Mouse (Mus musculus): ENCODE results near the gene Lhx2. TPM values are rescaled to one million over a fixed set of nuclear protein-coding genes. Genes with fewer than 3 reads are reported as not detected.

Lhx2 gene
- polyA plus RNA-seq (2015; fragmentation: Nextera tagmentation; extraction: Ambion mirVana) = not detected in 2 replicates

DNA sequence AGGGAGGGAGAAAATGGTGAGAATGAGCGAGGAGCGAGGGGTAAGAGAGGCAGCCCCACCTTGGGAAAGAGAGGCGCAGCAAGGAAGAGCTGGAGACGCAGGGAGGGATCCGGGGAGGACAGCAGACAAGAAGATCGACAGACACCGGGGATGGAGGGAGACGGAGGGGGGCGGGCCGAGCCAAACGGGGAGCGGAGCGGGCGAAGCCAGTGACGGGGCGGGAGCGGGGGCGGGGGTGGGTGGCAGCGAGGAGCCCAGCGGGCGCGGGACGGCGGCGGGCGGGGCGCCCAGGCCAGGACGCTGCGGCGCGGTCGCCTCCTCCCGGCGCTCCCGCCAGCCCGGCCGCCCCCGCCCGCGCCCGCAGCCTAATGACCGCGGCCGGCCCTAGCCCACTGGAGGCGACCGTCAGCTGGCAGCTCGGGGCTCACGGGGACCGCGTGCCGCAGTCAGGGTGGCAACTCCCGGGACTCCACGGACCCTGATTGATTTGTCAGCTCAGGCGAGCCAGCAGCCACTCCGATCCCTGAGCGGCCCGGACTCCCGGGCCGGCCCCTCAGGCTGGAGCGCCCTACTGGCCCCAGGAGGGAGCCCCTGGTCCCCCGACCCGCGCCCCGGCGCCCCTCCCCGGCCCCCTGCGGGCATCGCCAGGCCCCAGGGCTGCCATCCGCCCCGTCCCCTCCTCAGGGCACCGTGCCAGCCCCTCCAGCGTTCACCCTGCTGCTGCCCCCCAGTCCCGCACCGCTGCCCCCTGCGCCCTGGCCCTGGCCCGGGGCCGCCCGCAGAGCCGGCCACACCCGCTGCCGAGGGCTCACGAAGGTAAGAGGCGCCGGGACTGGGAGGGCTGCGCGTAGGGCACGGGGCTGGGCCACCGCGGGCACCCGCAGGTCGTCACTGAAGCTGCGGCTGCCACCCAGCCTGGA, at the start of gene Lhx2:
TSS of gene Lhx2 (plus strand) at position 292 of the 920 bp plus-strand sequence.
- WGBS = under 1% methylated on average over 69 of the region's 92 CpGs
- peak within 1 kb of the TSS; percentile 88 for H3K4me2 ChIP-seq (ENCODE audit: low read depth, low read length)
- no peaks in the 10 kb centered on the region for H3K36me3 ChIP-seq (ENCODE audit: control insufficient read depth, insufficient read depth)
- H3K9ac ChIP-seq (ENCODE audit: low read length) = peak within 1 kb of the TSS; percentile 38; the same call in 1 of the 2 replicates
- H3K27ac ChIP-seq (ENCODE audit: low read length) = no peak within 1 kb of the TSS
- ATAC-seq (replicated peaks; ENCODE audit: extremely low read depth, insufficient read depth, low FRiP score) = no peak
- H3K4me3 ChIP-seq (ENCODE audit: low read length) = peak within 1 kb of the TSS; percentile 57
- no peaks in the 10 kb centered on the region for H3K9me3 ChIP-seq (replicated peaks; ENCODE audit: control insufficient read depth, low read length)
- peaks cover 14% of the 10 kb centered on the region for H3K4me1 ChIP-seq (ENCODE audit: control insufficient read depth, insufficient read depth, low read length)
- peaks cover 88% of the 10 kb centered on the region for H3K27me3 ChIP-seq (ENCODE audit: control insufficient read depth, insufficient read depth, low read length)

- no peak for ATAC-seq (replicated peaks; ENCODE audit: extremely low read depth, insufficient read depth, low FRiP score)
- Histone ChIP-seq H3K4me1 (ENCODE audit: control insufficient read depth, insufficient read depth, low read length) (peaks cover 7% of the 10 kb centered on the region; the same call in 1 of the 2 replicates), H3K9ac (ENCODE audit: low read length) (no peak overlapping the region), H3K4me2 (ENCODE audit: low read depth, low read length) (no peak overlapping the region), H3K27ac (ENCODE audit: low read length) (no peak overlapping the region), H3K36me3 (ENCODE audit: control insufficient read depth, insufficient read depth) (no peaks in the 10 kb centered on the region), H3K9me3 (replicated peaks; ENCODE audit: control insufficient read depth, low read length) (no peaks in the 10 kb centered on the region), H3K4me3 (ENCODE audit: low read length) (no peak overlapping the region), H3K27me3 (ENCODE audit: control insufficient read depth, insufficient read depth, low read length) (no peaks in the 10 kb centered on the region)
- WGBS = 74% methylated on average over 1 of the region's 1 CpGs
These were observed 47.6 kb upstream of the Lhx2 start for GRCm38 (mm10) chr2:38291526-38291925.

DNA sequence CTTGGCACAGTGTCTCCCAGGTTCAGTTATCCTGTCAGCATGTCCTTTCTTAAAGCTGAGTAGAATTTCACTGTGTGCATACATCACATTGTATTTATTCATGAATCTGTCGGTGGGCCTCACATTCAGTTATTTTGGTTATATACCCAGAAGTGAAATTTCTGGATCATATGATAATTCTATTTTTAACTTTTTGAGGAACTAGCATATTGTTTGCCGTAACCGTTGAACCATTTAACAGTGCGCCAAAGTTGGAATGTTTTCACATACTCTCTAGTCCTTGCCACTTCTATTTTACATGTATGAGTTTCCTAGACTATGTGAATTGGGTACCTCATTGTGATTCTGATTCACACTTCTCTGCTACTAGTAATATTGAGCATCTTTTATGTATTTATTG, 43.1 kb upstream of the Lhx2 start:
- no peaks in the 10 kb centered on the region for H3K9me3 ChIP-seq (replicated peaks; ENCODE audit: control insufficient read depth, low read length)
- no peak overlapping the region for H3K4me2 ChIP-seq (ENCODE audit: low read depth, low read length)
- H3K4me3 ChIP-seq (ENCODE audit: low read length) = no peak overlapping the region
- WGBS = 89% methylated on average over 4 of the region's 4 CpGs
- H3K4me1 ChIP-seq (ENCODE audit: control insufficient read depth, insufficient read depth, low read length) = no peaks in the 10 kb centered on the region
- no peak for ATAC-seq (replicated peaks; ENCODE audit: extremely low read depth, insufficient read depth, low FRiP score)
- H3K36me3 ChIP-seq (ENCODE audit: control insufficient read depth, insufficient read depth) = no peaks in the 10 kb centered on the region
- no peak overlapping the region for H3K9ac ChIP-seq (ENCODE audit: low read length)
- H3K27me3 ChIP-seq (ENCODE audit: control insufficient read depth, insufficient read depth, low read length) = no peaks in the 10 kb centered on the region
- no peak overlapping the region for H3K27ac ChIP-seq (ENCODE audit: low read length)

DNA sequence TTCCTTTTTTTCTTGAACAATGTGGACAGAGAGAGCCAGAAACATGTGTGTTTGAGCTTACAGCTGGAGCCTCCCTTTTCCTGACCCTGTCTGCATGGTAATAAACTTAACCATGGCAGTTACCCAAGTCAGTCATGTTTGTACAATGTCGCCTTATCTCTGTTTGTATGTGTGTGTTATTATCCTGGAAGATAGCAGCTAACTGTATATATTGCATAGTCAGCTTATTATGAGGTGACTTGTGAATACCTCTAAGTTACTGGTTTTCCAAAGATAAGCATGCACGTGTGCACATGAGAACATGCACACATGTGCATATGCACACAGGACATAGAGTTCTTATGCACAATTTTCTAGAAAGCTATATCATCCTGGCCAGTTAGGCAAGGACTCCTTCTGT, 38.1 kb upstream of the Lhx2 start:
- no peaks in the 10 kb centered on the region for H3K4me1 ChIP-seq (ENCODE audit: control insufficient read depth, insufficient read depth, low read length)
- no peak overlapping the region for H3K4me2 ChIP-seq (ENCODE audit: low read depth, low read length)
- H3K27me3 ChIP-seq (ENCODE audit: control insufficient read depth, insufficient read depth, low read length) = no peaks in the 10 kb centered on the region
- no peak overlapping the region for H3K27ac ChIP-seq (ENCODE audit: low read length)
- no peaks in the 10 kb centered on the region for H3K9me3 ChIP-seq (replicated peaks; ENCODE audit: control insufficient read depth, low read length)
- 63% methylated on average over 2 of the region's 2 CpGs for WGBS
- H3K4me3 ChIP-seq (ENCODE audit: low read length) = no peak overlapping the region
- H3K36me3 ChIP-seq (ENCODE audit: control insufficient read depth, insufficient read depth) = no peaks in the 10 kb centered on the region
- H3K9ac ChIP-seq (ENCODE audit: low read length) = no peak overlapping the region
- no peak for ATAC-seq (replicated peaks; ENCODE audit: extremely low read depth, insufficient read depth, low FRiP score)

- Histone ChIP-seq H3K4me2 (ENCODE audit: low read depth, low read length) (no peak overlapping the region), H3K4me3 (ENCODE audit: low read length) (no peak overlapping the region), H3K27ac (ENCODE audit: low read length) (no peak overlapping the region), H3K27me3 (ENCODE audit: control insufficient read depth, insufficient read depth, low read length) (no peaks in the 10 kb centered on the region), H3K36me3 (ENCODE audit: control insufficient read depth, insufficient read depth) (no peaks in the 10 kb centered on the region), H3K9ac (ENCODE audit: low read length) (no peak overlapping the region), H3K4me1 (ENCODE audit: control insufficient read depth, insufficient read depth, low read length) (no peaks in the 10 kb centered on the region), H3K9me3 (replicated peaks; ENCODE audit: control insufficient read depth, low read length) (no peaks in the 10 kb centered on the region)
- ATAC-seq (replicated peaks; ENCODE audit: extremely low read depth, insufficient read depth, low FRiP score) = no peak
- WGBS = 56% methylated on average over 1 of the region's 1 CpGs
These were observed 33.9 kb upstream of the Lhx2 start for GRCm38 (mm10) chr2:38305152-38305551.

- no peaks in the 10 kb centered on the region for H3K4me1 ChIP-seq (ENCODE audit: control insufficient read depth, insufficient read depth, low read length)
- no peaks in the 10 kb centered on the region for H3K9me3 ChIP-seq (replicated peaks; ENCODE audit: control insufficient read depth, low read length)
- no peak for ATAC-seq (replicated peaks; ENCODE audit: extremely low read depth, insufficient read depth, low FRiP score)
- no peak overlapping the region for H3K9ac ChIP-seq (ENCODE audit: low read length)
- WGBS = 36% methylated on average over 3 of the region's 3 CpGs
- no peaks in the 10 kb centered on the region; the same call in none of the 2 replicates for H3K27me3 ChIP-seq (ENCODE audit: control insufficient read depth, insufficient read depth, low read length)
- no peaks in the 10 kb centered on the region for H3K36me3 ChIP-seq (ENCODE audit: control insufficient read depth, insufficient read depth)
- no peak overlapping the region for H3K27ac ChIP-seq (ENCODE audit: low read length)
- H3K4me3 ChIP-seq (ENCODE audit: low read length) = no peak overlapping the region
- no peak overlapping the region for H3K4me2 ChIP-seq (ENCODE audit: low read depth, low read length)
These were observed 26.2 kb upstream of the Lhx2 start for GRCm38 (mm10) chr2:38312921-38313320.

- 35% methylated on average over 3 of the region's 3 CpGs for WGBS
- no peak overlapping the region for H3K27ac ChIP-seq (ENCODE audit: low read length)
- no peaks in the 10 kb centered on the region for H3K36me3 ChIP-seq (ENCODE audit: control insufficient read depth, insufficient read depth)
- H3K27me3 ChIP-seq (ENCODE audit: control insufficient read depth, insufficient read depth, low read length) = no peaks in the 10 kb centered on the region; the same call in none of the 2 replicates
- ATAC-seq (replicated peaks; ENCODE audit: extremely low read depth, insufficient read depth, low FRiP score) = no peak
- H3K9ac ChIP-seq (ENCODE audit: low read length) = no peak overlapping the region
- H3K4me1 ChIP-seq (ENCODE audit: control insufficient read depth, insufficient read depth, low read length) = no peaks in the 10 kb centered on the region
- H3K9me3 ChIP-seq (replicated peaks; ENCODE audit: control insufficient read depth, low read length) = no peaks in the 10 kb centered on the region
- no peak overlapping the region for H3K4me3 ChIP-seq (ENCODE audit: low read length)
- H3K4me2 ChIP-seq (ENCODE audit: low read depth, low read length) = no peak overlapping the region
These were observed 25.7 kb upstream of the Lhx2 start for GRCm38 (mm10) chr2:38313399-38313798.

DNA sequence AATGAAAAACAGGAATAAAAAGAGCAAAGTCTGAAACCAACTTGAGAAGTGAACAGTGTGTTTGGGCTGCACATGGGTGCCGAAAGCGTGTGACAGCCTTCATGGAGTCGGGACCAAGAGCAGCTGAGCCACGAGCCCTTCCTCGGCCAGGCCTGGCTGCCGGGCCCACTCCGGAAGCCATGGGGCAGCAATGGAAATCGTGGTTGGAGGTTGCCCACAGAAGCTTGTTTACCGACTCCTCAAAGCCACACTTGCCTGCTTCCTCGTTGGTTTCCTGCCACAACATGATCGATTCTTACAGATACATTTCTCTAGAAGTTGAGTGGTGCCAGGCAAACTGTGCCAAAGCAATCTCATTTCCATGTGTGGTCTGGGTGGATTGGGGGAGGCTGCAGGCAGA, 20.0 kb upstream of the Lhx2 start:
- Histone ChIP-seq H3K36me3 (ENCODE audit: control insufficient read depth, insufficient read depth) (no peaks in the 10 kb centered on the region), H3K9me3 (replicated peaks; ENCODE audit: control insufficient read depth, low read length) (no peaks in the 10 kb centered on the region), H3K9ac (ENCODE audit: low read length) (no peak overlapping the region), H3K4me2 (ENCODE audit: low read depth, low read length) (no peak overlapping the region), H3K27ac (ENCODE audit: low read length) (no peak overlapping the region), H3K27me3 (ENCODE audit: control insufficient read depth, insufficient read depth, low read length) (peaks cover 7% of the 10 kb centered on the region; the same call in 1 of the 2 replicates), H3K4me1 (ENCODE audit: control insufficient read depth, insufficient read depth, low read length) (no peaks in the 10 kb centered on the region), H3K4me3 (ENCODE audit: low read length) (no peak overlapping the region)
- ATAC-seq (replicated peaks; ENCODE audit: extremely low read depth, insufficient read depth, low FRiP score) = no peak
- 83% methylated on average over 11 of the region's 11 CpGs for whole genome bisulfite sequencing

DNA sequence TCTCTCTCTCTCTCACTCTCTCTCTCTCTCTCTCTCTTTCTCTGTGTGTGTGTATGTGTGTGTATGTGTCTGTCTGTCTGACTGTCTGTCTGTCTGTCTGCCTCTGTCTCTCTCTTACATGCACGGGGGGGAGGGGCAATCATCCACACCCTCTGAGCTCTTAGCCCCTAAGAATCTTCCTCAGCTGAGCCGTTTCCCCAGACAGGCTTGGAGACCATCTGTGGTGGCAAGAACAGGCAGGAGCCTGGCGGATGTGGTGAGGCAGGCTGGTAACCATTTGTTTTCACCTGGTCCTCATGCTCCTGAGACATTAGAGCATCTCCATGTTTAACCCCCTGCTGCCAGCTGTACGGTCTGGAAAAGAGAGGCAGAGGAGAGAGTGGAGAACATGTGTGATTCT, 18.2 kb upstream of the Lhx2 start:
- no peak overlapping the region for H3K4me2 ChIP-seq (ENCODE audit: low read depth, low read length)
- no peak; the same call in 1 of the 2 replicates for ATAC-seq (replicated peaks; ENCODE audit: extremely low read depth, insufficient read depth, low FRiP score)
- WGBS = 59% methylated on average over 4 of the region's 4 CpGs
- H3K4me1 ChIP-seq (ENCODE audit: control insufficient read depth, insufficient read depth, low read length) = no peaks in the 10 kb centered on the region
- H3K9ac ChIP-seq (ENCODE audit: low read length) = no peak overlapping the region
- H3K27me3 ChIP-seq (ENCODE audit: control insufficient read depth, insufficient read depth, low read length) = peaks cover 11% of the 10 kb centered on the region; the same call in 1 of the 2 replicates
- no peak overlapping the region for H3K27ac ChIP-seq (ENCODE audit: low read length)
- no peaks in the 10 kb centered on the region for H3K36me3 ChIP-seq (ENCODE audit: control insufficient read depth, insufficient read depth)
- no peak overlapping the region for H3K4me3 ChIP-seq (ENCODE audit: low read length)
- H3K9me3 ChIP-seq (replicated peaks; ENCODE audit: control insufficient read depth, low read length) = no peaks in the 10 kb centered on the region
